Mouse (Mus musculus): ENCODE measurements at regions not wholly inside any gene's neighbourhood (a gene's known extent, or its start where the extent isn't known, plus 50 kb on each side); places are given as distances from the start of the nearest gene placed in this dataset.

DNA sequence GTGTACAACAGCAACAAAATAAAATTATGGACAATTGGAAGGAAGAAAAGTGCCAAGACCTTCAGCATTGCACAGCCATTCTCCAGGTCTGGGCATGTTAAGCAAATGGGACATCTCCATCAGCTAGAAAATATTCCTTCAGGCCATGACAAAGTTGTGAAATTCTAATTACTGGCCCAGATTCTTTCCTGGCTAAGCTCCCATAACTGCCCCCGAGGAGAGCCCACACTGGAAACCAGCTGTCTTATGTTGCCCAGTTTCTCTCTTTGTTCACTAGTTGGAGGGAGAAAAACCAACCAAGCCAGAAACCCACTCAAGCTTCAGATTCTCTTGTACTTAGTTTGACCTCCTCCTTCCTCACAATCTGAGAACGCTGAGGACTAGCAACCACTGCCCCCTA, 61.2 kb upstream of the Vcam1 start:
- TF ChIP-seq CTCF (IDR thresholded peaks at IDR 0.05; ENCODE audit: low read depth) = no peak
- no peak for TF ChIP-seq EP300 (IDR thresholded peaks at IDR 0.05; ENCODE audit: low read depth)

Data from liver, postnatal 0 days (tissue).